Mouse (Mus musculus) ES-Bruce4 (cell line): ENCODE results near the gene Akr1cl. TPM values are rescaled to one million over a fixed set of nuclear protein-coding genes. Genes with fewer than 3 reads are reported as not detected.
"Not testable (repeated sequence)": the region's sequence is repeated elsewhere in the genome, so short reads cannot be mapped to it uniquely, and the experiment has no call there.

Experiments
- H3K27ac ChIP-seq: 2 replicates; pipeline ENCODE4 v1.5.1; 2012; ENCODE audit warnings: low read length, inconsistent platforms; ENCODE audit not compliant: insufficient read depth
- H3K27me3 ChIP-seq: 2 replicates; pipeline ENCODE4 v1.6.1; 2012; ENCODE audit warnings: mild to moderate bottlenecking, low read length, inconsistent platforms; ENCODE audit not compliant: control insufficient read depth, poor library complexity, insufficient read depth, severe bottlenecking
- H3K36me3 ChIP-seq: 2 replicates; pipeline ENCODE4 v1.6.1; 2012; ENCODE audit warnings: inconsistent platforms, mild to moderate bottlenecking, low read length, moderate library complexity; ENCODE audit not compliant: control insufficient read depth, poor library complexity, insufficient read depth, severe bottlenecking
- H3K4me1 ChIP-seq: one replicate; pipeline ENCODE4 v1.8.1; 2011; ENCODE audit warnings: low read length; ENCODE audit not compliant: control insufficient read depth, insufficient read depth
- H3K4me3 ChIP-seq: 2 replicates; pipeline ENCODE4 v1.5.1; 2011; ENCODE audit warnings: low read depth, mild to moderate bottlenecking, low read length
- H3K9ac ChIP-seq: 2 replicates; pipeline ENCODE4 v1.6.1; 2012; ENCODE audit warnings: low read depth, mild to moderate bottlenecking, inconsistent platforms; ENCODE audit not compliant: poor library complexity, severe bottlenecking
- H3K9me3 ChIP-seq: replicated peaks from 2 replicates; pipeline ENCODE4 v1.6.1; 2012; ENCODE audit warnings: mild to moderate bottlenecking, low read length, inconsistent platforms; ENCODE audit not compliant: control insufficient read depth, poor library complexity, insufficient read depth, severe bottlenecking
- CTCF ChIP-seq: IDR thresholded peaks from one replicate; pipeline ENCODE4 v1.8.1; 2011; ENCODE audit warnings: low read depth, low read length
- EP300 ChIP-seq: IDR thresholded peaks from 2 replicates; pipeline ENCODE4 v1.6.1; 2011; ENCODE audit warnings: low read depth, low read length; ENCODE audit not compliant: insufficient read depth
- POLR2A ChIP-seq: IDR thresholded peaks from one replicate; pipeline ENCODE4 v1.8.1; 2011; ENCODE audit warnings: low read length; ENCODE audit not compliant: insufficient read depth
- polyA plus RNA-seq: library from polyadenylated mRNA; stranded (reverse); fragments of >200 nt; gene quantifications from 2 replicates; pipeline ENCODE4 v1.2.4, GENCODE M21; 2011; ENCODE audit warnings: low read depth; ENCODE audit not compliant: missing spikeins, insufficient read depth, insufficient read length

Gene Akr1cl
- polyA plus RNA-seq, 1 experiment = not detected

DNA sequence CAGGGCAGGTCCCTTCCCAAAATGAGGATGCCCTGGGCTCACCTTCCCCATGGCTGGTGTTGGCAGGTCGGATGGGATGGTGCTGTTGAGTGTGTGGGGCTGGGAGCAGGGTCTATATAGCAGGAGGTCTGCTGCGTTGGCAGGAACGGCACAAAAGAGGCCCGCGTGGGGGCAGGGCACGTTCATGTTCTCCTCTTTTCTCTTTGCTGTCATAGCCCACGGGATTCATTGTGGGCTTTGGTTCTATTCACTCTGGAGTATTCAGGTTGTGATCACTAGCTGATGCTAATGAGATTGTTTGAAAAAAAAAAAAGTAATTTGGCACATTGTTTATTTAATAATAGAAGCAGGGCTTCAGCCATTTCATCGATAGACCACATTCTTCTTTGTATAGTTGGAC is 30.8 kb upstream of the Akr1cl start, which contains the start of gene Crygd:
Gene Crygd (minus strand): TSS at position 101 of the 400 bp plus-strand sequence.
- no peak within 1 kb of the TSS for H3K27ac ChIP-seq
- H3K9ac ChIP-seq = no peak within 1 kb of the TSS
- TF ChIP-seq EP300 (no peak), CTCF (no peak), POLR2A (no peak)
- H3K4me3 ChIP-seq = peak within 1 kb of the TSS; percentile 11; the same call in 1 of the 2 replicates
- no peaks in the 10 kb centered on the region for H3K4me1 ChIP-seq
- no peaks in the 10 kb centered on the region for H3K36me3 ChIP-seq
- H3K27me3 ChIP-seq = no peaks in the 10 kb centered on the region
- H3K9me3 ChIP-seq = peaks cover 20% of the 10 kb centered on the region

DNA sequence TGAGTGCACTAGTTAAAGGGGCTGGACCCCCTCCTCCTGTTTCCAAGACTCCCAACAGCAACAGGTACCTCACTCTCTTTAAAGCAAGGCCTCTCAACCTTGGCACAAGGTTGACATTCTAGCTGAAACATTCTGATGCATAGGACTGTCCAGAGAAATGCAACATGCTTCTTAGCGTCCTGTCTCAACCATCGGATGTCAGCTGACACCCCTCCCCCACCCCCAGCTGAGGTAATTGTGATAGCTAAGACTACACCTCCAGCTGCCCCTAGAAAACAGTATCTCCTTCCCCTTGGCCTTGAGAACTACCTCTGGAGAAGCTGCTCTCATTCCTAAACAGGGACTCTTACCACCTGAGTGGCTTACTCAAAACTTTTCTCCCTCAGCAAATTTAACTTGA is 19.6 kb upstream of the Akr1cl start:
- no peak for TF ChIP-seq POLR2A
- 0 out of 2 replicates have a peak, but pooled peaks have one; percentile 17 for TF ChIP-seq EP300
- no peak for TF ChIP-seq CTCF
- no peaks in the 10 kb centered on the region; the same call in 1 of the 2 replicates for H3K27me3 ChIP-seq
- no peak overlapping the region for H3K4me3 ChIP-seq
- H3K4me1 ChIP-seq = no peaks in the 10 kb centered on the region
- no peaks in the 10 kb centered on the region for H3K36me3 ChIP-seq
- H3K27ac ChIP-seq = no peak overlapping the region
- H3K9me3 ChIP-seq = no peaks in the 10 kb centered on the region
- no peak overlapping the region for H3K9ac ChIP-seq

DNA sequence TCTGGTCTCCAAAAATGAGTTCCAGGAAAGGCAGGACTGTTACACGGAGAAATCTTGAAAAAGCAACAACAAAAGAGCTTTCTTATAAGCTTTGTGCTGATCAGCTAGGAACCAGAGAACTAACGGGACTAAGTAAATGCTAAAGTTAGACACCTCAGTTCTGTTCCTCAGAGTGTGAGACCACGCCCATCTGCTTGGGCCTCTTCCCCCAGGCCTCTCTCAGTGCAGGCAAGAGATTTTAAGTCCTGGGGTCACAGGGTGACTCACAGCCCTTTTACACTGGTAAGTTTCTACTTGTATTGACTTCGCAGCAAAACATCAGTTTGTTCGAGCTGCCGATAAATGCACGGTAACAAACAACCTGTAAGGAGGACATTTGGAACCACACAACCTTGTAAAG is 19.1 kb upstream of the Akr1cl start:
- Histone ChIP-seq H3K4me3 (no peak overlapping the region), H3K36me3 (no peaks in the 10 kb centered on the region), H3K9me3 (no peaks in the 10 kb centered on the region), H3K27me3 (no peaks in the 10 kb centered on the region; the same call in 1 of the 2 replicates), H3K4me1 (no peaks in the 10 kb centered on the region), H3K27ac (no peak overlapping the region), H3K9ac (no peak overlapping the region)
- TF ChIP-seq EP300 = no peak
- TF ChIP-seq POLR2A = no peak
- no peak for TF ChIP-seq CTCF

DNA sequence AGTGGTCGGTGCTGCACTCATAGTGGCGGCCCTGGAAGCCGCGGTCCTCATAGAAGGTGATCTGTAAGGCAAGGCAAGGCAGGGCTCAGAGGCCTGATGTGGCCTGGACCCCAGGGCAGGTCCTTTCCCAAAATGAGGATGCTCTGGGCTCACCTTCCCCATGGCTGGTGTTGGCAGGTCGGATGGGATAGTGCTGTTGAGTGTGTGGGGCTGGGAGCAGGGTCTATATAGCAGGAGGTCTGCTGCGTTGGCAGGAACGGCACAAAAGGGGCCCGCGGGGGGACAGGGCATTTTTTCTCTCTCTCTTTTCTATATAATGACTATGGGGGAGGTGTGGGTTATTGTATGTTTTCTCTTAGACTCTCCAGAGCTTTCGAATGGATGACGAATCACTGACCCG is 18.4 kb upstream of the Akr1cl start, which contains the start of gene Cryge:
Gene Cryge (minus strand): TSS at position 198 of the 400 bp plus-strand sequence.
- peak within 1 kb of the TSS; percentile 21 for H3K4me3 ChIP-seq
- not testable (repeated sequence) for H3K9ac ChIP-seq, H3K27me3 ChIP-seq, H3K9me3 ChIP-seq, H3K27ac ChIP-seq, H3K4me1 ChIP-seq, H3K36me3 ChIP-seq

DNA sequence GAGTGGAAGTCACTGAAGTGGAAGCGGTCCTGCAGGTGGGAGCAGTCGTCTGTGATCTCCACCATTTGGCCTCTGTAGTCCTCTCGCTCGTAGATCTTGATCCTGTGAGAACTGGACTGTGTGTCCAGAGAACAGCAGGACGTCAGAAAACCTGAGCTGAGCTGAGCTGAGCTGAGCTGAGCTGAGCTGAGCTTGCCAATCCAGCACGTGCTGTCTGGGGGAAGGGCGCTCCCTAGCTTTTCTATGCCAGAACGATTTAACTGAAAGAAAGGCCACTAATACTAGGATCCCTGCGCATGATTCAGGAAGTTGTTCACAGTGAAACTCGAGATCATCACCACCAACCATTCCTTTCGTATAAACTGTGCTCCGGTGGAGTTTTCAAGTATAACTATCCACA is 16.2 kb upstream of the Akr1cl start:
- Histone ChIP-seq H3K27ac (no peak overlapping the region), H3K4me3 (no peak overlapping the region), H3K9me3 (no peaks in the 10 kb centered on the region), H3K9ac (no peak overlapping the region), H3K36me3 (no peaks in the 10 kb centered on the region), H3K27me3 (no peaks in the 10 kb centered on the region; the same call in 1 of the 2 replicates), H3K4me1 (no peaks in the 10 kb centered on the region)
- no peak for TF ChIP-seq POLR2A
- no peak for TF ChIP-seq CTCF
- TF ChIP-seq EP300 = no peak

DNA sequence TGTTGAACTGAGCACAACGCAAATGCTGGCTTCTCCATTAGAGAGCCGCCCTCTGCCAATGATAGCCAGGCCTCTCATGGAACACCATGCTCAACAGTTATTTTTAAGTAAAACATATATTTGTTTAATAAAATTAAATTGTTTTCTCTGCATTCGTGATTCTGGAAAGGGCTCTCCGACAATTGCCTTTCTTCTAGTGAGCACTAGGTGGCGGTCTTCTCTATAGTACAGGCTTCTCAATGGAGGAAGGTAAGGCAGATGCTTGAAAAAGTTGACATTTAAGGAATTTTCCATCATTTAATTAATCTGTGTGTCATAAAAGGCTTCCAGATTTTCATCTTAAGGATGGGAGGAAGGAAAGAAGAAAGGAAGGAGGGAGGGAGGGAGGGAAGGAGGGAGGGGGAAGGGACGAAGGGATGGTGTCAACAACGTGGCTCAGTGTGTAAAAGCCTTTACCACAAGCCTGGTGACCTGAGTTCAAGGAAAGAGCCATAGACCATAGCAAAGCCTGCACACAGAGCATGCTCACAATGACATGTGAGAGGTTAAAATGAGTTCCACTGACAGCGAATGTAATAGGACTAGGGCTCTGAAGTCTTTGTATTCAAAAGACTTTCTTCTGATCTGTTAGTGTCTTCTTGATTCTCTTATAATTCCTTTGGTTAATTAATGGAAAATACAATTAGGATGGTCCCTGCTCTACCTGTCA is 14.0 kb upstream of the Akr1cl start:
- Histone ChIP-seq H3K27me3 (no peaks in the 10 kb centered on the region; the same call in 1 of the 2 replicates), H3K27ac (no peak overlapping the region), H3K4me3 (no peak overlapping the region), H3K9ac (no peak overlapping the region), H3K4me1 (no peaks in the 10 kb centered on the region), H3K9me3 (no peaks in the 10 kb centered on the region), H3K36me3 (no peaks in the 10 kb centered on the region)
- TF ChIP-seq POLR2A (no peak), EP300 (no peak)
